Mouse (Mus musculus) lung, postnatal 4 days (tissue): ENCODE measurements around the gene Cnmd.

Source experiments
- DNase-seq, 2 experiments: peaks; one replicate each; pipeline ENCODE4 v3.0.0; 2021

Cnmd gene

DNA sequence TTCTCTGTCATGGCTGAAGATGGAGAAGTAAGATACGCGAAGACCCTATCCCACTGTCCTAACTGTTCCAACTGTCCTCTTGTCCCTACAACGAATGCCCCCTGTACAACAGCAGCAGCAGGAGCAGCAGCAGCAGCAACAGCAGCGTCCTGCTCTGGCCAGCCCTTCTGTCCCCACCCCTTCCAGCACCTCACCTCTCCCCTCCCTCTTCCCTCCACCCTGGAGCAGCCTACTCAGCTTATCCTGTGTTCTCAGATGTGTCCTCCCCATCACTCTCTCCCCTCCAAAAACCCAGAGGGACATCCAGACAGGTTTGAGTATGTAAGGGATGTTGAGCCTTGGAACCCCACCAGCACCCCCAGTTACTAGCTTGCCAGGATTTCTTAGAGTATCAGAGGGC lies at the start of gene Cnmd:
Cnmd (minus strand) TSS at position 170 of the 400 bp plus-strand sequence.
- DNase-seq: no peak

- no peak for DNase-seq
These were observed 49.3 kb upstream of the Cnmd start for GRCm38 (mm10) chr14:79711301-79711700.

GRCm38 (mm10) chr14:79703523-79704172 lies 41.7 kb upstream of the Cnmd start:
- no peak for DNase-seq

- DNase-seq: no peak
These were observed 39.6 kb upstream of the Cnmd start for GRCm38 (mm10) chr14:79701606-79702005.

DNA sequence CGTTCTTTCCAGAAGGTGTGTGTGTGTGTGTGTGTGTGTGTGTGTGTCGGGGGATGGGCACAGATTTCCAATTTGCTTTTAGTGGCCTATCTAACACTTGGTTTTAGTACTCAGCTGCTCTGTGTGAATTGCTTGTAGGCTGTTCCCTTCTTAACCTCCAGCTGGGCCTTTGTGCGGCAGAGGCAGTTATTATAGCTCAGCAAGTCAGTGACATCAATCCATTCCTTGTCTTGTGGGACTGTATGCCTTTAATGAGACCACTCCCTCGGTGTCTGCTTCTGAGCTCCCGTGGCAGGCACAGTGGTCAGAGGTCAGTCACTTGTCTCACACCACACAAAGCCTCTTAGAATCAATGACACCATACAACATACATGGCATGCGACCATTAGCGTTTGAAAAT lies 39.1 kb upstream of the Cnmd start:
- DNase-seq: no peak

DNA sequence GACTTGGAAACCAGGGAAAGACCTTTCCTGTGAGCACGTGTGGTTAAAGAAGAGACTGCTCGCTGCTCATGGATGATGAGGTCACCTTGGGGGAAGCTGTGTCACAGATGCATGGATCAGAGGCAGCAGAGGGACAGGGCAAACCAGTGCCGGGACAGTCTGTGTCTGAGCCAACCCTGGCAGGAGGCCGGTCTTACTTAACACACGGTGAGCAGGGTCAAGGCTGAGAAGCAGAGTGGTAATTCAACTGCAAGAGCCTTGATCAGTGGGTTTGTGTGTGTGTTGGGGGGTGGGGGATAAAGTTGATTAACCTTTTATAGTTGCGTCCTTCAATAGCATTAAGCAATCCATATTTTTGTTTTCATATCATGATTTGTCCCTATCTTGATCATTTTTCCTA lies 37.4 kb upstream of the Cnmd start:
- DNase-seq: no peak

DNA sequence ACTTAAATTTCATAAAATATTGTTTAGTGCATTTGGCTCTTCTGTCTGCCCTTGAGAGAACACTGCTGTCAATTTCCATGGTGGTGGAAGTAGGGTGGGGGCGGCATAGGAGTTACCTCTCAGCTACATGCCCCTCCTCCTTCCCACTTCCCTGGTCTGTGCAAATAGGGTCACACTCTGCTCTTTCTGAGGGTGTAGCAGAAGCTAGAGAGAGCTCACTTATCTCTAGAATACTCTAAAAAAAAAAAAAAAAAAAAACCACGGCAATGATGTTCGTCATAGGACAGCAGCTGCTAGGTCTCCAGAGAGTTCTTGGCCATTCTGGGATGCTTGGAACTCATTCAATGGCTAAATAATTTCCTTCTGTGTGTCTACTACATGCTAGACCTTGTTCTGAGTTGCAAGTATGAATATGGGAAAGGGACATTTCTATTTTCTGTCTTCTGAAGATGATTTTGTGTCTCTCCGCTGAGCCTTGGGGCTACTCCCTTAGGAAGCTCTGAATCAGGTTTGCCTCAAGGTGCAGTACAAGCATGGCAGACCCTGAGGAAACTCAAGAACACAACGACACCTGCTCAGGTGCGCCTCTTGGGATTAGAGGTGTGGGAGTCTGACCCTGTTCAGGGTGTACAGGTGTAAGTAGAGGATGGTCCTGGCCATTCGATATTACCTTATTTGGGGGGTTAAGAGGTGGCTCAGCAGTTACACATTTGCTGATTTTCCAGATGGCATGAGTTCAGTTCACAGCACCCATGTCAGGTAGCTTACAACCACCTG lies 28.3 kb upstream of the Cnmd start:
- DNase-seq: no peak

DNA sequence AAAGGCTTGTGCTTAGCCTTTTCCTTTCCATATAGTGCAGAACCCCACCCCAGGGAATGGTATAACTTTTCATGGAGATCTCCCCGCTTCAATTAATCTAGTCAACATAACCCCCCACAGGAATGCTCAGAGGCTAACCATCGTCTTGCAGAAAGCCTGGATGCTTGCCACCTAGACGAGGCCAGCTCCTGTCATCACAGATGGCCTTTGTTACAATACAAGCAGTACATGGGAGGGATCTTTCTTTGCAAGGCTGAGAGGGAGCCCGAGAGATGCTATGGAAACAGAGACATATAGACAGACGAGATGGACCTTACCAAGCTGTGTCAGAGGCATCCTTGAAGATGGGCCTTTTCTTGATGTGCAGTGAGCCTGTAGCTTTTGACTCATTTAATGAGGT lies 18.7 kb upstream of the Cnmd start:
- DNase-seq: no peak

- no peak for DNase-seq
These were observed 16.1 kb upstream of the Cnmd start for GRCm38 (mm10) chr14:79677891-79678687.

GRCm38 (mm10) chr14:79677108-79677753 lies 15.3 kb upstream of the Cnmd start:
- no peak for DNase-seq

- DNase-seq: peak in 1 of 2 experiments; percentile 5
These were observed 11.4 kb upstream of the Cnmd start for GRCm38 (mm10) chr14:79673083-79674013.

DNA sequence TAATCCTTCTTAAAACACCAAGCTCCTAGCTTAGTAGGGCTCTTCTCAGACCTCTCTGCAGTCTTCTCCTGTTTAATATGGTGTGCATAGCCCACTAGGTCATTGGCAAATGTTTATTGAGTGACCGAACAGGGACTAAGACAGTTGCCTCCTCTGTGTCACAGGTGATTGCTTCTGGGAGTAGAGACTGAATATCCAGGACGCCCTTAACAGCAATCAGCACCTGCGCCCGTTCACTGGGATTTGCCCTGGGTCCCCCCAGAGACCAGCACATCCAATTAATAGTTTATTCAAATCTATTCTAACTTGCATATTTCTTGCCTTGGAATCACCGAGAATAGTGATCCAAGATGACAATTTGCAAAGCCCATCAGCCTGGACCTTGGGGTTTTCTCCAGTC lies 10.6 kb upstream of the Cnmd start:
- DNase-seq: no peak

GRCm38 (mm10) chr14:79671008-79671407 lies 9.0 kb upstream of the Cnmd start:
- DNase-seq: no peak

- DNase-seq: peak; percentile 74 to 81
These were observed 709 bp downstream of the Cnmd start for GRCm38 (mm10) chr14:79661005-79661917.

DNA sequence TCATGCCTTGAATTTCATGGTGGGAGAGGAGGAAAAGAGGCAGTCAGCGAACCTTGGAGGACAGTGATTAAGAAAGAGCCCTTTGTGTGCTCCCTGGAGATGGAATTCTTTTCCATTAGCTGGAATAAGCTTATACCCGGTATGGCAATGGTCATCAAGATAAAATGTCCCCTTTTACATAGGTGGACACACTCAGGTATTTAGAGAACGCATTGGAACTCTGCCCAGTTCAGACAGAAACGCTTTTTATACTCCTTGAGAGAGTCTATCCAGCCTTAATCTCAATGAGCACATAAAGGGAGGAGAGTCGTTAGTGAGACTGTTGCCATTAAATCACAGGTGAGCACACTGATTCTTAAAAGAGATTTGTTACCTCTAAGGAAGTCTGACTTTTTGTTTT lies 1.5 kb downstream of the Cnmd start:
- peak in 1 of 2 experiments; percentile 7 for DNase-seq

DNA sequence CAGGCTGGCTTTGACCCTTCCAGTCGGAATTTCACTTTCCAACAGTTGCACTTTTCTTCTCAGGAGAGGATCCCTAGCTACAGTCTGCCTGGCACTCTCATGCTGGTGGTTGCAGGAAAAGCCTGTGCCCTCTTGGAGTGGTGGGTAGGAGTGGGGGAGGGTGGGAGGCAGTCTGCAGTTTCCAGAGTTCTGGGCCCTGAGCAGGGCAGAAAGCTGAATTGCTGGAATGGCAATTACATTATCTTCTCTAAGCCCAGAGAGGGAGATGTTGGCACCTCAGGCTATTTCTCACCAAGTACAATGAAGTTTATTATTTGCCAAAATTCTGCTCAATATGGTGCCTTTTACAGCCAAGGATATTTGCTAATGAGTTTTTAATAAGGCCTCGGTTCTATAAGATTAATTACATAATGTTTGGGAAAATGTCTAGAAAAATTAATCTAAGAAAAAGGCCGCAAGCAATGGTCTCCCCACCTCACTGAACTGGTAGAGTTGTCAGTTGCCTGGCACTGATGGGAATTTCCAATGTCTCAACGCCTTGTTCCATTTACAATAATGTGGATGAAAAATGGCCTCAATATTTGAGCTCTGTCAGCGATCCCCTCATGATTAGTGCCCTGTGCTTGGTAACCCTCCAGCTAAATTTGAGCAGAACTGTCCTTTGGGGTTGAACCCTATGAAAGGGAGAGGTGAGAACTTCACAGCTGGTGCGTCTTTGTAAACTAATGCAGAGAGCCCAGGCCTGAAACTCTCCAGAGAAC lies 3.0 kb downstream of the Cnmd start:
- DNase-seq: no peak

- DNase-seq: no peak
These were observed 3.7 kb downstream of the Cnmd start for GRCm38 (mm10) chr14:79658286-79658685.

GRCm38 (mm10) chr14:79652654-79653053 lies 9.3 kb downstream of the Cnmd start:
- DNase-seq: peak in 1 of 2 experiments; percentile 31

GRCm38 (mm10) chr14:79649680-79650079 lies 12.3 kb downstream of the Cnmd start:
- DNase-seq: no peak

GRCm38 (mm10) chr14:79645378-79645777 lies 16.6 kb downstream of the Cnmd start:
- DNase-seq: no peak
